Mouse (Mus musculus): ENCODE results near the gene C1s2.

DNA sequence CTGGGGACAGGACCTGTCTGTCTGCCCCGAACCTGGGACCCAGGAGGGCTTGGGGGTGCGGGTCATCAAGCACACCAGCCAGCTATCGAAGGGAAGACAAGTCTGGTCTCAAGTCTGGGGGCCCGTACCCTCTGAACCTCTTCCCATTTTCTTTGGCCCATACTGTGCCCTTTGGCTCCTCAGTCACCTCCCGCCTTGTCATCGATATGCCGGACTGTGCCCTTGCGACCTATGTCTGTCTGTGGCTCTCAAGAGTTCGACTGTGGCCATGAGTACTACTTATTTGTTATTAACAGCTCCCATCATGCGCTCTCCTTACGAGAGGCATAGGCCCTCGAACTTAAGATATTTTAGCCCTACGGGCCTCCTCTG is 27.5 kb upstream of the C1s2 start:
- TF ChIP-seq CTCF (IDR thresholded peaks at IDR 0.05; ENCODE audit: borderline replicate concordance, extremely low read depth, insufficient read depth, insufficient read length) (no peak), POLR2A (IDR thresholded peaks at IDR 0.05; ENCODE audit: borderline replicate concordance, extremely low read depth, insufficient read depth, insufficient read length, poor library complexity, severe bottlenecking) (no peak)

Data from brain, embryonic 14.5 days (tissue).